Mouse (Mus musculus): ENCODE data around the gene Slc6a21.

DNA sequence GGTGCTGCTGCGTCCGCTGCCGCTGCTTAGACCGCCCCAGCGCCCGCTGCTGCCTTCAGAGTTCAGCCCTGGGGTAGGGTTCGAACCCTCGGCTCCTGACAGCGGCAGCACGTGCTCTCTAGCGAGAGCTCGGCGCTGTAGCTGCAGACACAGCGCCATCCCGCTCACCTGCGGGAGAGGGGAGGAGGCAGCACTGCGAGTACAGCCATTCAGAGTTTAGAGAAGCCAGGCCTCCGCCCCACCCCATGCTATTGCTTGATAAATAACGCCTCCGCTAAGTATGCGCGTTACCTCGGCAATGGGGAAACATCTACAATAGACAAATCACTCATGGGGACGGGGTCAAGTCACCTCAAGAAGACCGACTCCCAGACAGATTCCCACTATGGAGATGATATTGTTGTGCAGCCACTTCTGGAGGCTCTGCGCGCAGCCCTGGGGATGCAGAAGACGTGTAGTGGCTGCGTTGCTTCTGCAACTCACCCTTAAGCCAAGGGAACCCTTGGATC, 42.9 kb upstream of the Slc6a21 start:
- TF ChIP-seq CTCF (IDR thresholded peaks at IDR 0.05; ENCODE audit: insufficient read depth, low read length), result no peak
- no peak for TF ChIP-seq POLR2A (IDR thresholded peaks at IDR 0.05; ENCODE audit: borderline replicate concordance, extremely low read depth, low read depth, low read length)

All from lung, adult 2 months (tissue).